Mouse (Mus musculus) gastrocnemius, adult 2 months (tissue): ENCODE data around the gene Ift20. TPM values are rescaled to one million over a fixed set of nuclear protein-coding genes. Genes with fewer than 3 reads are reported as not detected.
A peak's percentile ranks its signal among the peaks of the same experiment; 100 is the strongest.

ENCODE experiments used
- DNase-seq: peaks from one replicate; pipeline ENCODE4 v3.0.0; 2022
- H3K27ac ChIP-seq: fragments of 200-600 bp; 2 replicates; pipeline ENCODE4 v1.8.1; 2022; ENCODE audit warnings: mild to moderate bottlenecking
- H3K4me3 ChIP-seq: fragments of 200-600 bp; 2 replicates; pipeline ENCODE4 v1.8.1; 2022; ENCODE audit warnings: mild to moderate bottlenecking, moderate library complexity
- CTCF ChIP-seq: fragments of 200-600 bp; IDR thresholded peaks from 2 replicates; pipeline ENCODE4 v1.8.1; 2022; ENCODE audit warnings: antibody characterized with exemption, mild to moderate bottlenecking, moderate library complexity
- intact Hi-C: fragments of 180-260 bp; cut with DNase I; formaldehyde crosslinking; loops from one replicate; pipeline ENCODE4 v1.15.1; 2025
- long read RNA-seq, 2 experiments: library from polyadenylated mRNA; stranded (forward); transcript quantifications; one replicate each; pipeline ENCODE4 v2.0.0; 2021
- total RNA-seq, 2 experiments: library from RNA; stranded (reverse); gene quantifications; 2 replicates each; pipeline ENCODE4 v1.2.3; 2021

The Ift20 gene
- 10 to 100 TPM; 17.8 to 21.6 TPM for total RNA-seq
- long read RNA-seq, experiment 1, transcript Ift20-203 (6 exons, 1,141 nt) = major isoform, 28 of 35 reads
- long read RNA-seq, experiment 1, partial matches to known transcripts = 0 of 35 reads
- long read RNA-seq, experiment 1, other reads (novel, unspliced or antisense) = 4 of 35 reads
- long read RNA-seq, experiment 2, transcript Ift20-203 (6 exons, 1,141 nt) = major isoform, 14 of 21 reads
- long read RNA-seq, experiment 2, partial matches to known transcripts = 0 of 21 reads
- long read RNA-seq, experiment 2, other reads (novel, unspliced or antisense) = 3 of 21 reads

DNA sequence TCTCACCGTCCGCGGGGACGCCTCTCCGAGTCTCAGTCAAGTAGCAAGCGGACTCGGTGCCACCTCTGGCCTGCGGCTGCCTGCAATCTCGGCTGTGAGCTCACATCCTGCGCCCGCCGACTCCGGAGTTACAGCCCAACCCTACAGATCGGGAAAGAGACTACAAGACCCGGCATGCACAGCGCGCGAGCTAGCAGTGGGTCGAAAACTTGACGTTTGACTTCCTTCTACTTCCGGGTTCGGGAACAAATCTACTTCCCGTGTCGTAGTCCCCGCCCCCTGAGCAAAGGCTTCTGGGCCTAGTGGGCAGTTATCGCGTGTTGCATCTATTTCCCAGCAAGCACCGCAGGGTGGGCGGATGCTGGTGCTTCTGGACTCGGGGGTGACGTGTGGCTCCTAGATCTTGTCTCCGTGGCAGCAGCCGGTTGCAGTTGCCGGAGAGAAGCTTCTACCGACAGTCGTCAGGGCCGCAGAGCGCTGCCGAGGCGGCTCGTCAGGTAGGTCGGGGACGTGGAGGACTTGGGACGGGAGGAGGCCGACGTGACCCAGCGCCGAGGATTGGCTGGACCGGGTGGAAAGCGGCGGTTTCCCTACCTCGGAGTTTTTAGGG is at the start of gene Ift20, which contains the start of gene Tnfaip1:
Ift20 (plus strand) TSS at position 282 of the 610 bp plus-strand sequence.
Tnfaip1 (minus strand) TSS at position 253 of the 610 bp plus-strand sequence.
- peak within 1 kb of the TSS; percentile 97 for H3K27ac ChIP-seq
- intact Hi-C loops = no loop called here
- peak within 1 kb of the TSS; percentile 98 for H3K4me3 ChIP-seq
- TF ChIP-seq CTCF = no peak
- DNase-seq = peak; percentile 98

DNA sequence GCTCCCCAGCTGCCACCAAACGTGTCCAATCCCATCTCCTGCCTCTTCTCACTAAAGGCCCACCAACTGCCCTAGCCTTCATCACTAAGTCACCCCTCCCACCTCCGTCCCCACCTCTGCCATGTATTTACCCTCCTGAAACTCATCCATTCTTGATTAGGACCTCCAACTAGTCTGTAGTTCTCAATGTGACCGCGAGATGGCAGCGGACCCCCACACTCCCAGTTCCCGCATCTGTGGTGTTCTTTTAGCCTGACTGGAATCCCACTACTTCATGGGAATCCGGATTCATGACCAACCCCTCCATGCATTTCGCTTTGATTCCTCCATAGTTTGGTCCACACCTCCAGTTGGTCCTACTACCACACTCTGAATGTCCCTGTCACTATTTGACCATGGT is 48.0 kb upstream of the Ift20 start:
- peak; percentile 73 for DNase-seq
- peak; percentile 86 for TF ChIP-seq CTCF
- intact Hi-C loops = no loop called here
- H3K4me3 ChIP-seq = no peak overlapping the region
- H3K27ac ChIP-seq = no peak overlapping the region

DNA sequence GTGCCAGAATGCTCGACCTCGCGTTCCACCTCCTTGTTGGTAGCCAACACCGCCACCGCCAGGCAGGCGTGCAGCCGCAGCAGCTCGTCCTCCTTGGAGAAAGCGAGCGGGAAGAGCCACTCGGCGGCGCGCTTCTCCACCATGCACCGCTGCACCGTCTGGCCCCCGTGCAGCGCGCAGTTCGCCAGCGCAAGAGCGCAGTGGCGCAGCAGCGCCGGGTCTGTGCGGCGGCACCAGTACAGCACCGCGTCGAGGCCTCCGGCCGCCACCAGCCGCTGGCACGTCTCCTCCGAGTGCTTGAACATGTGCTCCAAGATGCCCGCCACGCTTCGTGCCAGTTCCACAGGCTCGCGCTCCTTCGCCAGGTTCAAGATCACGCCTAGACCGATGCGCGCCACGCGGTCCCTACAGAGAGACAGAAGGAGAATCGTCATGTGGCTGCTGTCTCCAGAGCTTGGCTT is 45.4 kb upstream of the Ift20 start:
- H3K27ac ChIP-seq = no peak overlapping the region
- intact Hi-C loops = no loop called here
- H3K4me3 ChIP-seq = peak overlapping the region; percentile 52
- peak; percentile 36 for DNase-seq
- peak; percentile 14; the same call in 1 of the 2 replicates for TF ChIP-seq CTCF

DNA sequence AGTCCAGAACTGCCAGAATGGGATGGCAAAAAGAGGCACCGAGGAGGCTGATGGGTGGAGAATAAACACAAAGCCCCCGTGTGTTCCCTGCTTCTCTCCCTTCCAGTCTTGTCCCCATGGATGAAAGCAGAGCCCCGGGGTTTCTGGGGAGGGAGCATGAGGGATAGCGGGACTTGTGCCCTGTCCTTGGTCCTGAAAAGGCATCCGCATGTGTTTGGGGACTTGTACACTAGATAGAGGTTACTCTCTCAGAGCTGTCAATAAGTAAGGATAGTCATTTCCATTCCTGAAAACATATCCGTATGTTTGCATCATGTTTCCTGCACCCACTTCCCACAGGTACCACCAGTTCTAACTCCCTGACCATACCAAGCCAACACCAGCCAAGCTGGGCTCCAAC is 40.3 kb upstream of the Ift20 start:
- H3K27ac ChIP-seq = no peak overlapping the region
- no peak for DNase-seq
- no peak for TF ChIP-seq CTCF
- intact Hi-C loops = no loop called here
- no peak overlapping the region for H3K4me3 ChIP-seq

DNA sequence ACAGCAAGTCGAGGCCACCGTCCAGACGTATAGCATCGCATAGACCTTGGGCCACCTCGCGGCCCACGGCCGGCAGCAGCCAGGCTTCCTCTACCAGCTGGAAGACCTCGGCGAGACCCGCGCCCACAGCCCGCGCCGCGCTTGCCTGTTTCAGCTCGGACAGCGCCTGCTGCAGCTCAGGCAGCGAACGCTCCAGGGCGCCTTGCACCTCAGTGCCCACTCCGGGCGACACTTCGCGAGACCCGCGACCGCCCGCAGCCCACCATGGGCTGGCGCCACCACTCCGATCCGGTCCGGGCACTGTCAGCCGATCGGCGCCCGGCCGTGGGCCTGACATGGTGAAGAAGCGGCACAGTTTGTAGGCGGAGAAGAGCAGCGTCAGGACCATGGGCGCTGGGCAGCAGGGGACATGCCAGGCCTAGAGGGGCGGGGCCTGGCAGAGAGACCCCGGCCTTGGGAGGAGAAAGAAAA is 39.1 kb upstream of the Ift20 start:
- peak; percentile 47 for DNase-seq
- peak overlapping the region; percentile 53 for H3K27ac ChIP-seq
- TF ChIP-seq CTCF = no peak
- intact Hi-C loops = no loop called here
- peak overlapping the region; percentile 81 for H3K4me3 ChIP-seq

DNA sequence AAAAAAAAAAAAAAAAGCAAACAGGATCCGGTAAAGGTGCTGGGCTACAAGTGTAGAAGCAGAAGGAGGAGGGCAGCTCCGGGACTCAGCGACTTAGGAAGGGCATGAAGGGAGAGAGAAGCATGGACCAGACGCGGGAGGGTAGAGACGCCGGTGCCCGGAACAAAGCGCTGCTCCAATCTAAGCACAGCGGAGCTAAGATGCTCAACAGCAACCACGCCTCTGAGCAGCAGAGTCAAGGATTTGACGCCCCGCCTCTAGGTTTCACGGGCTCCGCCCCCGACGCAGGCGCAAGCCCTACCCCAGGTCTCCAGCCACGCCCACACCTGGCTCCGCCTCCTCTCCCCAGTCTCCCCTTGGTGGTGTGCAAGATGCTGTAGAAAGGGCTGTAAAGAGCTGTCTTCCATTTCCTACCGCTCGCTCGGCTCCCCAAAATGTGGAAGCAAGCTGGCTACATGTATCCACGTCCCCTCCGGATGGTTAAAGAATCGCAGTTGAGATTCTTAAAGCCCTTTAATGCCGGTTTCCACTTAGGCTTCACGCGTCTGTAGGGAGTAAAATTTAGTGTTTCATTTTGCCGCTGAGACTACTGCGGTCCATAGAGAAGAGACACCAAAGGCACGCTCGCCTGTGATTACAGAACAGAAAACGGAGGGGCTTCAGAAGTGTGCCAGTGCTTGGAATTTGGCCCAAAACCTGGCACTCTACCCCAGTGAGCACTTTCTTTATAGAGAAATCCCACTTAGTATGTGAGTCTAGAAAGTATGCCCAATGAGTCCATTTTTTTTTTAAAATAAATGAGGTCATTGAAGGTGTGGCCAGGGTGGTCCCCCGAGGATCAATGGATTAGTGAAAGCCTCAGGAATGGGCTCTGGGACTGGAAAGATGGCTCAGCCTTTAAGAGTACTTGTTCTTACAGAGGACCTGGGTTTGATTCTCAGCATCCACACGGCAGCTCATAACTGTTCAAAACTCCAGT is 38.3 kb upstream of the Ift20 start, which contains the start of gene Sarm1:
Sarm1 (minus strand) TSS at position 211 of the 979 bp plus-strand sequence.
- Histone ChIP-seq H3K4me3 (peak within 1 kb of the TSS; percentile 81), H3K27ac (peak within 1 kb of the TSS; percentile 65)
- peak; percentile 96 for DNase-seq
- intact Hi-C loops = no loop called here
- TF ChIP-seq CTCF = no peak

DNA sequence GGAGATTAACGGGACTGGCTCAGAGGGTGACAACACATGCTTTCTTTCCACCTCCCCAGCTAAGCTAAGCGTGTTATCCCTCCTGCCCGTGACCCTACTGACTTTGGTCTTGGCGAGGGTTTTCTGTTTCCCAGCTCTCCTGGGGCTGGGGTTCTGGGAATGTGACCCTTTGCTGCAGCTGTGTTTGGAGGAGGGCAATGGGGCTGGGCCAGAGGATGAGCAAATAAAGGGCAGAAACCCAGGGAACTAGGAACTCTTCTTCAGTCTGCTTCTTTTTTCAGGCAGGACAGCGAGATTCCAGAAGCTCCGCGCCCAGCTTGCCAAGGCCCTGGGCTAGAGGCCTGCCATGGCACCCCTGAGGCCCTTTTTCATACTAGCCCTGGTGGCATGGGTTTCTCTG is 37.2 kb upstream of the Ift20 start, which contains the start of gene Vtn:
Vtn (plus strand) TSS at position 88 of the 400 bp plus-strand sequence.
- TF ChIP-seq CTCF = no peak
- peak within 1 kb of the TSS; percentile 66 for H3K27ac ChIP-seq
- intact Hi-C loops = no loop called here
- peak within 1 kb of the TSS; percentile 81 for H3K4me3 ChIP-seq
- DNase-seq = peak; percentile 74

DNA sequence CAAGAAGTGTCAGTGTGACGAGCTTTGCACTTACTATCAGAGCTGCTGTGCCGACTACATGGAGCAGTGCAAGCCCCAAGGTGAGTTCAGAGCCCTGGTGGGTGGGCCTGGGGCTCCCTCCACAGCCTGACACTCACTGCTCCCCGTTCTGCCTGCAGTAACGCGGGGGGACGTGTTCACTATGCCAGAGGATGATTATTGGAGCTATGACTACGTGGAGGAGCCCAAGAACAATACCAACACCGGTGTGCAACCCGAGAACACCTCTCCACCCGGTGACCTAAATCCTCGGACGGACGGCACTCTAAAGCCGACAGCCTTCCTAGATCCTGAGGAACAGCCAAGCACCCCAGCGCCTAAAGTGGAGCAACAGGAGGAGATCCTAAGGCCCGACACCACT is 36.6 kb upstream of the Ift20 start:
- Histone ChIP-seq H3K4me3 (peak overlapping the region; percentile 61), H3K27ac (peak overlapping the region; percentile 66)
- DNase-seq = no peak
- intact Hi-C loops = no loop called here
- no peak for TF ChIP-seq CTCF

DNA sequence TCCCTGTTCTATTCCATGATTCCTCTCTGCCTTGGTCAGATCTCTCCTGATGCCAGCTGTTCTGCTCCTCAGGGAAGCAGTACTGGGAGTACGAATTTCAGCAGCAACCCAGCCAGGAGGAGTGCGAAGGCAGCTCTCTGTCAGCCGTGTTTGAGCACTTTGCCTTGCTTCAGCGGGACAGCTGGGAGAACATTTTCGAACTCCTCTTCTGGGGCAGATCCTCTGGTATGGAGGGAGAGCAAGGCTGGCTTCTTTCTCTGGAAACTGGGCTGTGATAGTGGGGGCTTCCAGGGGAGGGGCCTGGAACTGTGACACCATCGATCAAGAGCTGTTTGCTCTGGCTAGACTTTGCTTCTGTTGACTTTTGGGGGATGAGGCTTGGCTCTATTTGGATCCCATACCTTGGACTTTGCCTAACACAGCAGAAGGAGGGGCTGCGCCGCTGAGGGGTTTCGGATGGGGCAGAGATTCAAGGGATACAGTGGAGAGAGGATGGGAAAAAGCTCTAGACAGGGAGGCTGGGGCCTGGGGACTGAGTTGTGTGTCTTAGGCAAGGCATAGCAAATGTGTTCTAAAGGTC is 35.4 kb upstream of the Ift20 start:
- H3K27ac ChIP-seq = peak overlapping the region; percentile 66
- intact Hi-C loops = no loop called here
- DNase-seq = no peak
- H3K4me3 ChIP-seq = peak overlapping the region; percentile 61
- no peak for TF ChIP-seq CTCF

DNA sequence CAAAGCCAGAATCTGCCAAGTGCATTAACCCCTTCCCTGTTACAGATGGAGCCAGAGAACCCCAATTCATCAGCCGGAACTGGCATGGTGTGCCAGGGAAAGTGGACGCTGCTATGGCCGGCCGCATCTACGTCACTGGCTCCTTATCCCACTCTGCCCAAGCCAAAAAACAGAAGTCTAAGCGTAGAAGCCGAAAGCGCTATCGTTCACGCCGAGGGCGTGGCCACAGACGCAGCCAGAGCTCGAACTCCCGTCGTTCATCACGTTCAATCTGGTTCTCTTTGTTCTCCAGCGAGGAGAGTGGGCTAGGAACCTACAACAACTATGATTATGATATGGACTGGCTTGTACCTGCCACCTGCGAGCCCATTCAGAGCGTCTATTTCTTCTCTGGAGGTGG is 34.6 kb upstream of the Ift20 start:
- intact Hi-C loops = no loop called here
- DNase-seq = no peak
- peak overlapping the region; percentile 26 for H3K4me3 ChIP-seq
- TF ChIP-seq CTCF = no peak
- no peak overlapping the region for H3K27ac ChIP-seq

DNA sequence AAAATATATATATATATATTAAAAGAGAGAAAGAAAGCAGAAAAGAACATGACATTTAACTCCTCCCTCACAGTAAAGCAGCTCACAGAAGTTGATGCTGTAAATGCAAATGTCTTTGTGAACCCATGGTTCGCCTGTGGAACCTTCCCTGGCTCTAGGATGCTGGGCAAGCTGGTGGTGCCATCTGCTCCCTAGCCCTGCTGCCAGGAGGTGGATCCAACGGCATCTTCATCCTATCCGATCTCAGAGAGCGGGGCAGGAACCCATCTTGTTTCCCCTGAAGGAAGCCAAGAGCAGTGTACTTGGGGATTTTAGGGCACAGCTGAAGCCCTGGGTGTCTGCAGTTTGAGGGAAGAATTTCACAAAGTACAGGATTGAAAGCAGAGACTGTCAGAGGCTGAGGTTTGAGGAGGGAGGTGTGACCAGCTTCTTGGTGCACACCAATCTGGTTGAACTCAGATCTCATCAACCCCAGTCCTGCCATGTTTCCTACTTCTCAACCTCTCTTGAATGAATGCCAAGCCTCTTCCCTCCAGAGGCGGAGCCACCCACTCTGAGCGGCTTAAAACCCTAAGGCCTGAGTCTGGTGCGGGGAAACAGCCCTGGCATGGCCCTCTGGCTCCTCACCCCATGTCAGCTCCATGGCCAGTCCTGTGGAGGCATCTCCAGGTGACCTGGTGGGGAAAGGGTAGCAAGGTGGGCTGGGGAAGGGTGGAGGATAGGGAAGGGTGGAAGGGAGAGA is 33.1 kb upstream of the Ift20 start, which contains the start of gene Sebox:
Sebox (plus strand) TSS at position 539 of the 742 bp plus-strand sequence.
- intact Hi-C loops = no loop called here
- no peak within 1 kb of the TSS for H3K4me3 ChIP-seq
- TF ChIP-seq CTCF = no peak
- DNase-seq = no peak
- no peak within 1 kb of the TSS for H3K27ac ChIP-seq
